Mouse (Mus musculus) hindbrain, embryonic 13.5 days (tissue): Measurements from ENCODE around the gene Vps26c. TPM values are rescaled to one million over a fixed set of nuclear protein-coding genes. Genes with fewer than 3 reads are reported as not detected.
"Not testable (repeated sequence)": the region's sequence is repeated elsewhere in the genome, so short reads cannot be mapped to it uniquely, and the experiment has no call there.

Source experiments
- ATAC-seq: fragments of 200-750 bp; cut with Nextera tagmentation; 2 replicates; pipeline ENCODE4 v1.8.0; 2017; ENCODE audit warnings: moderate TSS enrichment; ENCODE audit not compliant: low FRiP score
- H3K27ac ChIP-seq: fragments of 300-500 bp; sonication (generic); 2 replicates; pipeline ENCODE4 v1.5.1; 2015; ENCODE audit warnings: inconsistent platforms, mild to moderate bottlenecking, moderate library complexity
- H3K27me3 ChIP-seq: fragments of 300-500 bp; sonication (generic); 2 replicates; pipeline ENCODE4 v1.6.1; 2015; ENCODE audit warnings: mild to moderate bottlenecking, inconsistent platforms
- H3K36me3 ChIP-seq: fragments of 300-500 bp; sonication (generic); 2 replicates; pipeline ENCODE4 v1.6.1; 2015; ENCODE audit warnings: mild to moderate bottlenecking, inconsistent platforms
- H3K4me1 ChIP-seq: fragments of 300-500 bp; sonication (generic); replicated peaks from 2 replicates; pipeline ENCODE4 v1.6.1; 2015; ENCODE audit warnings: inconsistent platforms
- H3K4me2 ChIP-seq: fragments of 300-500 bp; sonication (generic); 2 replicates; pipeline ENCODE4 v1.6.1; 2015; ENCODE audit warnings: inconsistent platforms, mild to moderate bottlenecking, moderate library complexity
- H3K4me3 ChIP-seq: fragments of 300-500 bp; sonication (generic); 2 replicates; pipeline ENCODE4 v1.5.1; 2015; ENCODE audit warnings: mild to moderate bottlenecking, inconsistent platforms
- H3K9ac ChIP-seq: fragments of 300-500 bp; sonication (generic); 2 replicates; pipeline ENCODE4 v1.6.1; 2015; ENCODE audit warnings: mild to moderate bottlenecking, inconsistent platforms
- H3K9me3 ChIP-seq: fragments of 300-500 bp; sonication (generic); 2 replicates; pipeline ENCODE4 v1.6.1; 2016; ENCODE audit warnings: inconsistent platforms
- WGBS: fragments of 180-500 bp; shearing (Covaris S2); methylation state at CpG from one replicate; pipeline ENCODE4 v1.1.7; 2015; 5-methylcytosine and 5-hydroxymethylcytosine counted together
- polyA plus RNA-seq: library from polyadenylated mRNA; unstranded; fragments of >200 nt; fragmentation: Nextera tagmentation; extraction: Ambion mirVana; gene quantifications from 2 replicates; pipeline ENCODE4 v1.2.1, GENCODE M21; 2015

The Vps26c gene
- polyA plus RNA-seq, 1 experiment from 2014 or later, result 83.3 TPM

GRCm38 (mm10) chr16:94468391-94468790, 58.2 kb downstream of the Vps26c start:
- Histone ChIP-seq H3K27ac (no peak overlapping the region), H3K4me1 (peaks cover 17% of the 10 kb centered on the region), H3K9me3 (no peaks in the 10 kb centered on the region), H3K4me3 (no peak overlapping the region), H3K27me3 (no peaks in the 10 kb centered on the region), H3K4me2 (no peak overlapping the region), H3K9ac (no peak overlapping the region), H3K36me3 (peaks cover 78% of the 10 kb centered on the region)
- ATAC-seq, result no peak
- WGBS, result 94% methylated on average over 2 of the region's 2 CpGs

GRCm38 (mm10) chr16:94467337-94468055, 59.1 kb downstream of the Vps26c start:
- no peak for ATAC-seq
- WGBS, result 91% methylated on average over 11 of the region's 11 CpGs
- H3K9me3 ChIP-seq, result no peaks in the 10 kb centered on the region
- peaks cover 8% of the 10 kb centered on the region for H3K4me1 ChIP-seq
- no peak overlapping the region for H3K4me3 ChIP-seq
- H3K27me3 ChIP-seq, result no peaks in the 10 kb centered on the region
- no peak overlapping the region for H3K9ac ChIP-seq
- H3K36me3 ChIP-seq, result peaks cover 87% of the 10 kb centered on the region
- H3K27ac ChIP-seq, result no peak overlapping the region
- H3K4me2 ChIP-seq, result no peak overlapping the region

GRCm38 (mm10) chr16:94466317-94466716, 60.3 kb downstream of the Vps26c start:
- H3K27ac ChIP-seq, ATAC-seq: not testable (repeated sequence)

DNA sequence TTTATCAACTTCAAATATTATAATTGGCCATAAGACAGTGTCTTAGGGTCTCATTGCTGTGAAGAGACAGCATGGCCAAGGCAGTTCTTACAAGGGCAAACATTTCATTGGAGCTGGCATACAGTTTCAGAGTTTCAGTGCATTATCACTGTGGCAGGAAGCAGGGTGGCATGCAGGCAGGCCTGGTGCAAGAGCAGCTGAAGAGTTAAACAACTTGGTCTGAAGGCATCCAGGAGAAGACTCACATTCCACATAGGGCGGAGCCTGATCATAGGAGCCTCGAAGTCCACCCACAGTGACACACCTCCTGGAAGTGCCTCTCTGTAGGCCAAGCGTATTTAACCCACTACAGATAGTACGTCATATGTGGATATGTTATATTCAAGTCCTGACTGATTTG, 60.7 kb downstream of the Vps26c start:
- no peaks in the 10 kb centered on the region for H3K27me3 ChIP-seq
- no peak overlapping the region for H3K4me2 ChIP-seq
- no peak overlapping the region for H3K27ac ChIP-seq
- ATAC-seq, result no peak
- no peak overlapping the region for H3K4me3 ChIP-seq
- WGBS, result 92% methylated on average over 4 of the region's 4 CpGs
- H3K36me3 ChIP-seq, result peaks cover 97% of the 10 kb centered on the region
- H3K4me1 ChIP-seq, result no peaks in the 10 kb centered on the region
- H3K9me3 ChIP-seq, result no peaks in the 10 kb centered on the region
- no peak overlapping the region for H3K9ac ChIP-seq

More at GRCm38 (mm10) chr16:94466317-94466716, 60.3 kb downstream of the Vps26c start:
- WGBS, result 96% methylated on average over 7 of the region's 7 CpGs
- H3K4me1 ChIP-seq, H3K9ac ChIP-seq, H3K4me2 ChIP-seq, H3K9me3 ChIP-seq, H3K4me3 ChIP-seq, H3K27me3 ChIP-seq: not testable (repeated sequence)
- H3K36me3 ChIP-seq, result peaks cover 94% of the 10 kb centered on the region

- no peak for ATAC-seq
- 91% methylated on average over 3 of the region's 3 CpGs for WGBS
- Histone ChIP-seq H3K27ac (no peak overlapping the region), H3K4me2 (no peak overlapping the region), H3K4me1 (no peaks in the 10 kb centered on the region), H3K9ac (no peak overlapping the region), H3K36me3 (peaks cover 98% of the 10 kb centered on the region), H3K4me3 (no peak overlapping the region), H3K9me3 (no peaks in the 10 kb centered on the region), H3K27me3 (no peaks in the 10 kb centered on the region)
These were observed 62.6 kb downstream of the Vps26c start for GRCm38 (mm10) chr16:94464067-94464466.

GRCm38 (mm10) chr16:94454146-94454545, 72.5 kb downstream of the Vps26c start:
- Histone ChIP-seq H3K4me3 (no peak overlapping the region), H3K4me2 (no peak overlapping the region), H3K9ac (no peak overlapping the region), H3K9me3 (no peaks in the 10 kb centered on the region), H3K4me1 (no peaks in the 10 kb centered on the region), H3K27me3 (no peaks in the 10 kb centered on the region), H3K27ac (no peak overlapping the region), H3K36me3 (peaks cover 93% of the 10 kb centered on the region)
- WGBS, result 77% methylated on average over 4 of the region's 4 CpGs
- ATAC-seq, result no peak

DNA sequence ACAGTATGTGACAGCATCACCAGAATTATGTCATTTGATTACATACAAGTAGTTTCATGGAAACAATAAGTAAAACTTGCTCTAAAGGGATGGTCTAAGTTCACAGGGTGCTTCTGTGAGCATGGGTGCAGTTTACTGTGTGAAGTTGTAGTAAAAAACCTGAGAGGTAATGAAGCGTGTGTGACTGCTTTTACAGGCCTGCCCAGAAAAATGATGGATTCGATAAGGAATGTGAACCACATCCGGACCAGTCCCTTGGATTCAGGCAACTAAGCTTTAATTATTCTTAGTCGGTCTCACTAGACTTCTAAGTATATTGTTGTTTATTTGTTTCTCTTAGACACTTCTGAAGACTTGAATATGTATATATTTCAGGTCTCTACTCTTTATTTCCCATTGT, 73.9 kb downstream of the Vps26c start:
- no peak for ATAC-seq
- WGBS, result 88% methylated on average over 4 of the region's 4 CpGs
- no peaks in the 10 kb centered on the region for H3K9me3 ChIP-seq
- H3K27me3 ChIP-seq, result no peaks in the 10 kb centered on the region
- H3K4me2 ChIP-seq, result no peak overlapping the region
- peaks cover 93% of the 10 kb centered on the region for H3K36me3 ChIP-seq
- no peaks in the 10 kb centered on the region for H3K4me1 ChIP-seq
- H3K27ac ChIP-seq, result no peak overlapping the region
- no peak overlapping the region for H3K4me3 ChIP-seq
- no peak overlapping the region for H3K9ac ChIP-seq

DNA sequence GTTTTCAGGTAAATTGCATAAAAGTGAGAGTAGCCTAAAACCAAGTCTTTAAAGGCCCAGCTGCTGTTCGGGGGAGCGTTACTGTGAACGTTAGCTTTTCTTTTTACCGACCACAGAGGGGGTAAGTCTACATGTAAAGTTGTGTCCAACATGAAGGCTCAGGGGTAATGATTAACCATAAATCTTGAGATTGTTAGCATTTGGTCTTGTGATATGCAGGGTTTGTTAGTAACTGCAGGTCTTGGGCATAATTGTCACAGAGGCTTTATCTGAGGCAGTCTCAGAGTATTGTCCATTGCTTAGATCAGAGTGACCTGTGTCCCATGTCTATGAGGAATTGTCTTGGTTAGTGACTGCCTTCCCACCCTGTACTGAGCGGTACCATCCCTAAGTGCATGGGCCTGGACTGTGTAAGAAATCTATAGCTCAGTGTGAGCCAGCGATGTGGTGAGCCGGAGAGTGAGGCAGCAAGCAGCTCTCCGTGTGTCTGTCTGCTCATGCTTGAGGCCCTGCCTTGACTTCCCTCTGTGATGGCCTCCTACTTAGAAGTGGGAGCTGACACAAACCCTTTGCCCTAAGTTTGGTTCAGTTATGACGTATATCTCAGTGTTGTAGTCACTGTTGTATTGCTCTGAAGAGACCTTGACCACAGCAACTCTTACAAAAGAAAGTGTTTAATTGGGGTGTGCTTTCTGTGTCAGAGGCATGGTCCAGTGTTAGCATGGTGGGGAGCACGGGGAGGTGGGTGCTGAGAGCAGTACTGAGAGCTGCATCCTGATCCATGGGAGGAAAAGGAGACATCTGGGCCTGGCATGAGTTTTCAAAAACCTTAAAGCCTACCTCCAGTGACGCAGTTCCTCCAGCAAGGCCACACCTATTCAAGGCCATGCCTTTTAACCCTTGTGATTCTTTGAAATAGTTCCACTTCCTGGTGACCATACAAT, 74.8 kb downstream of the Vps26c start:
- ATAC-seq, result no peak
- no peak overlapping the region for H3K9ac ChIP-seq
- no peaks in the 10 kb centered on the region for H3K9me3 ChIP-seq
- WGBS, result 92% methylated on average over 11 of the region's 11 CpGs
- H3K4me2 ChIP-seq, result no peak overlapping the region
- no peaks in the 10 kb centered on the region for H3K4me1 ChIP-seq
- no peaks in the 10 kb centered on the region for H3K27me3 ChIP-seq
- no peak overlapping the region for H3K4me3 ChIP-seq
- H3K36me3 ChIP-seq, result peaks cover 92% of the 10 kb centered on the region
- no peak overlapping the region for H3K27ac ChIP-seq

GRCm38 (mm10) chr16:94449632-94450031, 77.0 kb downstream of the Vps26c start:
- Histone ChIP-seq H3K4me3 (no peak overlapping the region), H3K4me2 (no peak overlapping the region), H3K9me3 (no peaks in the 10 kb centered on the region), H3K4me1 (no peaks in the 10 kb centered on the region), H3K27me3 (no peaks in the 10 kb centered on the region), H3K27ac (no peak overlapping the region), H3K9ac (no peak overlapping the region), H3K36me3 (peaks cover 87% of the 10 kb centered on the region)
- no peak for ATAC-seq
- 96% methylated on average over 7 of the region's 7 CpGs for WGBS

DNA sequence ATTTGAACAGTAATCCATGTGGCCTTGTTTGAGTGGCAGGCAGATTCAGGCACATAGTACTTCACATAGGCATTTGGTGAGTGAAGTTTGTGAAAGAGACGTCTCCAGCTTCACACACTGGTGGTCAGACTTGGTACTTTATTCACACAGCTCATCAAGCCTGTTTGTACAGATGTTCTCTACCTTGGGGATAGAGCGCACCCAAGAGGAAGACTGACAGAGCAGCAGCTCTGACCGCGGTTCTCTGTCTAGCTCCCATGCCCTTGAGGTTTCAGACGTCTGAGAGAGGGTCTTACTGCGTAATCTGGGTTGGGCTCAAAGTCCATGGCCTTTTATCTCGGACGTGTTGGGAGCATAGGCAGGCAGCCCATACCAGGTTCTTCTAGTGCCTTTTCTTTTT, 77.5 kb downstream of the Vps26c start:
- Histone ChIP-seq H3K4me2 (no peak overlapping the region), H3K9ac (no peak overlapping the region), H3K4me1 (no peaks in the 10 kb centered on the region), H3K9me3 (no peaks in the 10 kb centered on the region), H3K36me3 (peaks cover 83% of the 10 kb centered on the region), H3K4me3 (no peak overlapping the region), H3K27me3 (no peaks in the 10 kb centered on the region), H3K27ac (no peak overlapping the region)
- WGBS, result 84% methylated on average over 8 of the region's 8 CpGs
- no peak for ATAC-seq
